Mouse (Mus musculus): ENCODE results near the gene Olfr522. TPM values are rescaled to one million over a fixed set of nuclear protein-coding genes. Genes with fewer than 3 reads are reported as not detected.

Gene Olfr522
- total and polyA plus RNA-seq, 2 experiments from 2014 or later = not detected

DNA sequence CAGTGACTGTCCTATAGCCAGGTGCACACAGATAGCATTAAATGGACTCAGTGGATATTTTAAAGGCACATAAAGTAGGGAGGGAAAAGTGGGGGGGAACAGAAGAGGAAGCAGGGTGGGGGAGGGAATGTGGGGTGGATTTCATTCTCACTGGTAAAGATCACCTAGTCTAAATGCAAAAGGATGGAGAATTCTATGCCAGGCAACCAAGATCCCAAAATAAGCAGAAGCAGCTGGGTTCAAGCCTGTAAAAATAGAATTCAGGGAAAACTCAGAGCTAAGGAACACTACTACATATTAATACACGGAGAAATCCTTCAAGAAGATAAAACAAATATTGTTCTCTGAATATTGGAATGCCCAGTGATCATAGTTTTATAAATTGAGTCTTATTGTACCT, 3.4 kb upstream of the Olfr522 start:
- 60% methylated on average over 1 of the region's 1 CpGs for WGBS
- DNase-seq = no peak

GRCm38 (mm10) chr7:140160363-140160762, 4.2 kb downstream of the Olfr522 start:
- Histone ChIP-seq H3K36me3 (ENCODE audit: insufficient read depth) (no peaks in the 10 kb centered on the region), H3K4me1 (ENCODE audit: insufficient read depth) (peaks cover 2% of the 10 kb centered on the region), H3K4me2 (ENCODE audit: low read depth) (no peak overlapping the region), H3K27ac (ENCODE audit: low read depth, low read length) (no peak overlapping the region), H3K4me3 (ENCODE audit: low read depth, low read length) (no peak overlapping the region), H3K27me3 (ENCODE audit: insufficient read depth, low read length) (no peaks in the 10 kb centered on the region), H3K9me3 (ENCODE audit: low read length) (no peaks in the 10 kb centered on the region), H3K9ac (no peak overlapping the region)
- 83% methylated on average over 3 of the region's 3 CpGs for WGBS
- no peak for TF ChIP-seq CTCF (IDR thresholded peaks at IDR 0.05; ENCODE audit: low read depth)
- no peak for ATAC-seq
- no peak for DNase-seq

More for the DNA sequence above, 3.4 kb upstream of the Olfr522 start:
- H3K4me3 ChIP-seq (ENCODE audit: low read depth, low read length) = no peak overlapping the region
- no peaks in the 10 kb centered on the region for H3K36me3 ChIP-seq (ENCODE audit: insufficient read depth)
- H3K9me3 ChIP-seq (ENCODE audit: low read length) = no peaks in the 10 kb centered on the region
- no peak overlapping the region for H3K27ac ChIP-seq (ENCODE audit: low read depth, low read length)
- no peak for TF ChIP-seq CTCF (IDR thresholded peaks at IDR 0.05; ENCODE audit: low read depth)
- no peaks in the 10 kb centered on the region for H3K4me1 ChIP-seq (ENCODE audit: insufficient read depth)
- H3K27me3 ChIP-seq (ENCODE audit: insufficient read depth, low read length) = no peaks in the 10 kb centered on the region
- H3K4me2 ChIP-seq (ENCODE audit: low read depth) = no peak overlapping the region
- no peak overlapping the region for H3K9ac ChIP-seq
- ATAC-seq = no peak

DNA sequence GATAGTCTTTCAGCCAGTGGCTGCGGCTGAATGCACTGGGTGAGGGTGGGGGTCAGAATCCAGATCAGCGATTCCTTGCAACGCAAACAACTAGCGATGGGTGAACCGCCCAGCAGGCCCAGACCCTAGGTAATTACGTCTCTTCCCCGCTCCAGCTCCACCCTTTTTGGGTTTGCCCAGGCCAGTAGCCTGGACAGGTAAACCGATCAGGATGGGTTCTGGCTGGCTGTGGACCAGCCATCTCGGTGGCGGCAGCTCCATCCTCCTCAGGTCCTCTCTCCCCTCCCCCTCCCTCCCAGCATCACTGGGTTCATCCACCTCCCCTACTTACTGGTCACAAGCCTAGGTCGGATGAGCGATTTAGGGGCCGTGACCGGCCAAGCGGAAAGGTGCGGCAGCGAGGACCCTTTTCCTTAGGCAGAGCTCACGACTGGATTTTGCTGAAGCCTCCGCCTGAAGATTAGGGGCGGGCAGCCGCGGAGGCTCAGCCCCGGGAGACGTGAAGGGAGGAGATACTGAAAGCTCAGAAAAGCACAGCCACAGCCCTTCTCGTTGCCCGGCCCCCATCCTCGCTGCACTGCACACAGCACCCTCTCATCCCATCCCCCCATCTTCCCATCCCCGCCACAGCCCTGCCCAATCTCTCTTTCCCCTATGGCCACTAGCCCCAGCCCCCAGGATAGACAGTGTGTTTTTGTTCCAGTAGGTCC, 10.2 kb downstream of the Olfr522 start, which contains the start of gene Sprn:
Gene Sprn (minus strand): TSS at position 660 of the 710 bp plus-strand sequence.
- Histone ChIP-seq H3K9ac (peak within 1 kb of the TSS; percentile 83), H3K4me2 (ENCODE audit: low read depth) (peak within 1 kb of the TSS; percentile 73), H3K4me3 (ENCODE audit: low read depth, low read length) (peak within 1 kb of the TSS; percentile 54), H3K9me3 (ENCODE audit: low read length) (no peaks in the 10 kb centered on the region), H3K27ac (ENCODE audit: low read depth, low read length) (peak within 1 kb of the TSS; percentile 83), H3K27me3 (ENCODE audit: insufficient read depth, low read length) (no peaks in the 10 kb centered on the region), H3K36me3 (ENCODE audit: insufficient read depth) (peaks cover 4% of the 10 kb centered on the region; the same call in 1 of the 2 replicates), H3K4me1 (ENCODE audit: insufficient read depth) (peaks cover 13% of the 10 kb centered on the region)
- no peak for TF ChIP-seq CTCF (IDR thresholded peaks at IDR 0.05; ENCODE audit: low read depth)
- WGBS = 2% methylated on average over 28 of the region's 28 CpGs
- ATAC-seq = peak; percentile 91
- DNase-seq = peak; percentile 79

GRCm38 (mm10) chr7:140153829-140154217, 10.7 kb downstream of the Olfr522 start:
- peak overlapping the region; percentile 83 for H3K27ac ChIP-seq (ENCODE audit: low read depth, low read length)
- H3K9me3 ChIP-seq (ENCODE audit: low read length) = no peaks in the 10 kb centered on the region
- H3K36me3 ChIP-seq (ENCODE audit: insufficient read depth) = peaks cover 4% of the 10 kb centered on the region; the same call in 1 of the 2 replicates
- peak overlapping the region; percentile 83 for H3K9ac ChIP-seq
- no peak for TF ChIP-seq CTCF (IDR thresholded peaks at IDR 0.05; ENCODE audit: low read depth)
- H3K27me3 ChIP-seq (ENCODE audit: insufficient read depth, low read length) = no peaks in the 10 kb centered on the region
- WGBS = 17% methylated on average over 4 of the region's 4 CpGs
- peaks cover 13% of the 10 kb centered on the region for H3K4me1 ChIP-seq (ENCODE audit: insufficient read depth)
- peak overlapping the region; percentile 73 for H3K4me2 ChIP-seq (ENCODE audit: low read depth)
- H3K4me3 ChIP-seq (ENCODE audit: low read depth, low read length) = peak overlapping the region; percentile 54
- peak; percentile 48 for DNase-seq
- ATAC-seq = peak; percentile 53

DNA sequence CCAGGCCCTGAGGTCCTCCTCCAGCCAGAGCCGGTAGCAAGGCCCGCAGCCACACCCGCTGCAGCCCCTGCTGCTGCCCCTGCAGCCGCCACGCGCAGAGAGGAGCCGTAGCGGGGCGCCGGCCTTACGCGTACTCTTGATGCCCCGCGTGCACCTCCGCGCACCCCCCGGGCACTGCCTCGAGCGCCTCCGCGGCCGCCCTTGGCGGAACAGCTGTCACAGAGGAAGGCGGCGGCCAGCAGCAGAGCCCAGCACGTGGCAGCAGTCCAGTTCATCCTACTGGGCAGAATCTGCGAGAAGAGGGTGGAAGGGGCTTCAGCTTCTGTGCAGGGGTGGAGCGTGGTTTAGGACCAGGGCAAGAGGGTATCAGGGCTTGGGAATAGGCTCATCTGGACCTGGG, 11.2 kb downstream of the Olfr522 start:
- H3K4me3 ChIP-seq (ENCODE audit: low read depth, low read length) = peak overlapping the region; percentile 54
- peak overlapping the region; percentile 83 for H3K27ac ChIP-seq (ENCODE audit: low read depth, low read length)
- TF ChIP-seq CTCF (IDR thresholded peaks at IDR 0.05; ENCODE audit: low read depth) = no peak
- 6% methylated on average over 28 of the region's 28 CpGs for WGBS
- no peak for DNase-seq
- peak; percentile 19 for ATAC-seq
- H3K9me3 ChIP-seq (ENCODE audit: low read length) = no peaks in the 10 kb centered on the region
- peak overlapping the region; percentile 83 for H3K9ac ChIP-seq
- no peaks in the 10 kb centered on the region for H3K27me3 ChIP-seq (ENCODE audit: insufficient read depth, low read length)
- peak overlapping the region; percentile 73 for H3K4me2 ChIP-seq (ENCODE audit: low read depth)
- H3K36me3 ChIP-seq (ENCODE audit: insufficient read depth) = peaks cover 4% of the 10 kb centered on the region; the same call in 1 of the 2 replicates
- H3K4me1 ChIP-seq (ENCODE audit: insufficient read depth) = peaks cover 13% of the 10 kb centered on the region

DNA sequence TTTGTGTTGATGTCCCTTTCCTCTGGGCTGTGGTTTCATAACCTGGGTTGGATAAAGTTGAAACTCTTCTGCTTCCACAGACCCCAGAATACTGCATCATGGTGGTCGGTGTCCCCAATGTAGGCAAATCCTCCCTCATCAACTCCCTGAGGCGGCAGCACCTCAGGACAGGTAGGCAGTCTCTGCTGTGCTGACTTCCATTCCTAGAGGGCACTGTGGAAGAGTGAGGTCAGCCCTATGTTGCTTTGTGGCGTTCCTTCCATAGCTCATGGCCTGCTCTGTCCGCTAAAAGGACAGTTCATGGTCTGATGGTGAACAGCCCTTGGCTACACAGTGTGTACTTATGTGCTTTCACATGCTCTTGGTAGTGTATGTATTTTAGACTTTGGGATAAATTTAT, 20.0 kb downstream of the Olfr522 start:
- Histone ChIP-seq H3K36me3 (ENCODE audit: insufficient read depth) (peaks cover 6% of the 10 kb centered on the region; the same call in 1 of the 2 replicates), H3K4me2 (ENCODE audit: low read depth) (no peak overlapping the region), H3K9me3 (ENCODE audit: low read length) (no peaks in the 10 kb centered on the region), H3K4me3 (ENCODE audit: low read depth, low read length) (no peak overlapping the region), H3K27ac (ENCODE audit: low read depth, low read length) (no peak overlapping the region), H3K4me1 (ENCODE audit: insufficient read depth) (no peaks in the 10 kb centered on the region), H3K9ac (no peak overlapping the region), H3K27me3 (ENCODE audit: insufficient read depth, low read length) (no peaks in the 10 kb centered on the region)
- no peak for TF ChIP-seq CTCF (IDR thresholded peaks at IDR 0.05; ENCODE audit: low read depth)
- 87% methylated on average over 4 of the region's 4 CpGs for WGBS
- DNase-seq = no peak
- ATAC-seq = no peak

- 6% methylated on average over 14 of the region's 14 CpGs for WGBS
- H3K9me3 ChIP-seq (ENCODE audit: low read length) = no peaks in the 10 kb centered on the region
Measured at GRCm38 (mm10) chr7:140141350-140141749, 23.2 kb downstream of the Olfr522 start.

More at GRCm38 (mm10) chr7:140141350-140141749, 23.2 kb downstream of the Olfr522 start:
- TF ChIP-seq CTCF (IDR thresholded peaks at IDR 0.05; ENCODE audit: low read depth) = peak; percentile 67
- no peak overlapping the region for H3K4me3 ChIP-seq (ENCODE audit: low read depth, low read length)
- no peaks in the 10 kb centered on the region for H3K36me3 ChIP-seq (ENCODE audit: insufficient read depth)
- no peak overlapping the region for H3K9ac ChIP-seq
- DNase-seq (peak; percentile 50), ATAC-seq (no peak)
- no peak overlapping the region for H3K4me2 ChIP-seq (ENCODE audit: low read depth)
- H3K27me3 ChIP-seq (ENCODE audit: insufficient read depth, low read length) = no peaks in the 10 kb centered on the region
- peaks cover 4% of the 10 kb centered on the region; the same call in 1 of the 2 replicates for H3K4me1 ChIP-seq (ENCODE audit: insufficient read depth)
- no peak overlapping the region for H3K27ac ChIP-seq (ENCODE audit: low read depth, low read length)
